Mouse (Mus musculus): ENCODE measurements around the gene Cd99l2. TPM values are rescaled to one million over a fixed set of nuclear protein-coding genes. Genes with fewer than 3 reads are reported as not detected.
"Not testable (repeated sequence)": the region's sequence is repeated elsewhere in the genome, so short reads cannot be mapped to it uniquely, and the experiment has no call there.

Gene Cd99l2
- polyA plus RNA-seq, 1 experiment: 44.6 TPM

DNA sequence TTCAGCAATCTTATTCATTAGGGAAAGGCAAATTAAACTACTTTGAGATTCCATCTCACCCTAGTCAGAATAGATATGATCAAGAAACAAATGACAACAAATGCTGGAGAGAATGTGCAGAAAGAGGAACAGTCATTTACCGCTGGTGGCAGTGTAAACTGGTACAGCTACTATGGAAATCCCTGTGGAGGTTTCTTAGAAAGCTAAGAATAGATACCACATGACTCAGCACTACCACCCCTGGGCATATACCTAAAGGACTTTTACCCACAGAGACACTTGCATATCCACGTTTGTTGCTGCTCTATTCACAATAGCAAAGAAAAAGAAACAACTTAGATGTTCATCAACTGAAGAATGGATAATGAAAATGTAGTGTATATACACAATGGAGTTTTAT is 31.7 kb upstream of the Cd99l2 start:
- Histone ChIP-seq H3K79me2 (ENCODE audit: control insufficient read depth, insufficient read depth) (no peaks in the 10 kb centered on the region), H3K4me3 (no peak overlapping the region), H3ac (ENCODE audit: control insufficient read depth, insufficient read length) (no peak overlapping the region), H3K4me2 (ENCODE audit: low read depth) (no peak overlapping the region), H3K27me3 (ENCODE audit: control insufficient read depth, insufficient read depth, insufficient read length) (no peaks in the 10 kb centered on the region), H3K36me3 (ENCODE audit: control insufficient read depth, insufficient read depth) (no peaks in the 10 kb centered on the region)
- TF ChIP-seq E2F4 (IDR thresholded peaks at IDR 0.05; ENCODE audit: insufficient read depth) (no peak), POLR2AphosphoS2 (IDR thresholded peaks at IDR 0.05; ENCODE audit: insufficient read length, low read depth) (no peak), POLR2A (IDR thresholded peaks at IDR 0.05; ENCODE audit: insufficient read length, low read depth) (no peak), USF1 (IDR thresholded peaks at IDR 0.05; ENCODE audit: low read depth) (no peak), MYOG (IDR thresholded peaks at IDR 0.05; ENCODE audit: control insufficient read depth in 1 of 3, insufficient read depth in 1 of 3, insufficient read length in 2 of 3, low read depth in 2 of 3) (no peak), REST (IDR thresholded peaks at IDR 0.05; ENCODE audit: insufficient read depth, insufficient read length) (no peak), SRF (IDR thresholded peaks at IDR 0.05; ENCODE audit: control insufficient read depth, insufficient read length, low read depth) (no peak), TCF3 (IDR thresholded peaks at IDR 0.05; ENCODE audit: insufficient read length, low read depth) (no peak), MAX (IDR thresholded peaks at IDR 0.05; ENCODE audit: low read depth) (no peak), MYOD1 (IDR thresholded peaks at IDR 0.05; ENCODE audit: control insufficient read depth in 1 of 3, insufficient read length in 2 of 3, low read depth in 2 of 3) (no peak), CEBPB (IDR thresholded peaks at IDR 0.05; ENCODE audit: insufficient read depth, poor library complexity, severe bottlenecking) (no peak), TCF12 (IDR thresholded peaks at IDR 0.05; ENCODE audit: insufficient read depth, poor library complexity, severe bottlenecking) (no peak)

DNA sequence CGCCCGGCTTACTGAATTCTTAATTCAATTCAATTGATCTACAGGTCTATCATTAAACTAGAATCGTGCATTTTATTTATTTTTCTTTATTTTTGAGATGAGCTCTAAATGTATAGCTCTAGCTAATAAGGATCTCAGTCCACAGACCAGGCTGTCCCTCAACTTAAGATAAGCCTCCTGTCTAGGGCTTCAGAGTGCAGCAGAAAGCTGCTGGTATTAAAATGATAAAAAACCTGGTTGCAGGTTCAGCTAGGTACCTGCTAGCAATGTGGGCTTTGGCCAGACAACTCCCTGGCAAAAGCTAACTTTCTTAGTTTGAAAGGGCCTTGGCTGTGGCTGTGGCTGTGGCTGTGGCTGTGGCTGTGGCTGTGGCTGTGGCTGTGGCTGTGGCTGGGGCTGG is 30.2 kb upstream of the Cd99l2 start:
- Histone ChIP-seq H3K79me2 (ENCODE audit: control insufficient read depth, insufficient read depth) (no peaks in the 10 kb centered on the region), H3K4me2 (ENCODE audit: low read depth) (no peak overlapping the region), H3K36me3 (ENCODE audit: control insufficient read depth, insufficient read depth) (no peaks in the 10 kb centered on the region), H3K27me3 (ENCODE audit: control insufficient read depth, insufficient read depth, insufficient read length) (no peaks in the 10 kb centered on the region), H3K4me3 (no peak overlapping the region), H3ac (ENCODE audit: control insufficient read depth, insufficient read length) (no peak overlapping the region)
- TF ChIP-seq POLR2A (IDR thresholded peaks at IDR 0.05; ENCODE audit: insufficient read length, low read depth) (no peak), MAX (IDR thresholded peaks at IDR 0.05; ENCODE audit: low read depth) (no peak), SRF (IDR thresholded peaks at IDR 0.05; ENCODE audit: control insufficient read depth, insufficient read length, low read depth) (no peak), CEBPB (IDR thresholded peaks at IDR 0.05; ENCODE audit: insufficient read depth, poor library complexity, severe bottlenecking) (no peak), MYOD1 (IDR thresholded peaks at IDR 0.05; ENCODE audit: control insufficient read depth in 1 of 3, insufficient read length in 2 of 3, low read depth in 2 of 3) (no peak), REST (IDR thresholded peaks at IDR 0.05; ENCODE audit: insufficient read depth, insufficient read length) (no peak), TCF3 (IDR thresholded peaks at IDR 0.05; ENCODE audit: insufficient read length, low read depth) (no peak), TCF12 (IDR thresholded peaks at IDR 0.05; ENCODE audit: insufficient read depth, poor library complexity, severe bottlenecking) (no peak), USF1 (IDR thresholded peaks at IDR 0.05; ENCODE audit: low read depth) (no peak), POLR2AphosphoS2 (IDR thresholded peaks at IDR 0.05; ENCODE audit: insufficient read length, low read depth) (no peak), E2F4 (IDR thresholded peaks at IDR 0.05; ENCODE audit: insufficient read depth) (no peak)

DNA sequence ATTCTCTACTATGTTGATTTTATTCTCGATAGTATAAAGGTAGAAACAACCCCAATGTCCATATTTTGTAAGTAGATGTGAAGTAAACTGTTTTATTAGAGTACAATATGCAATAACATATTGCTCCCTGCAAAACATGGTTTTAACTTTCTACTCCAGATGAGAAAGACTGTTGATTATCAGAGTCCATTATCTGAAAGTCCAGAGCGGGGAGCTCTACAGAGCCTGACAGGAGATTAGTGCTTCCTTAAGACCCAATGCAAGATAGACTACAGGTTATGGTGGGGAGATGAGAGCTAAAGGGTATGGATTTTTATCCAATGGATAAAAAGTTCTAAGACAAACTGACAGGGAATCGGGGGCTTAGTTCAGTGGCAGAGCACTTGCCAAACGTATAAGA is 26.6 kb upstream of the Cd99l2 start:
- H3ac ChIP-seq (ENCODE audit: control insufficient read depth, insufficient read length): no peak overlapping the region
- no peak overlapping the region for H3K4me3 ChIP-seq
- no peaks in the 10 kb centered on the region for H3K27me3 ChIP-seq (ENCODE audit: control insufficient read depth, insufficient read depth, insufficient read length)
- H3K36me3 ChIP-seq (ENCODE audit: control insufficient read depth, insufficient read depth): no peaks in the 10 kb centered on the region
- no peaks in the 10 kb centered on the region for H3K79me2 ChIP-seq (ENCODE audit: control insufficient read depth, insufficient read depth)
- TF ChIP-seq SRF (IDR thresholded peaks at IDR 0.05; ENCODE audit: control insufficient read depth, insufficient read length, low read depth): no peak
- TF ChIP-seq MYOG (IDR thresholded peaks at IDR 0.05; ENCODE audit: control insufficient read depth in 1 of 3, insufficient read depth in 1 of 3, insufficient read length in 2 of 3, low read depth in 2 of 3): no peak
- TF ChIP-seq E2F4 (IDR thresholded peaks at IDR 0.05; ENCODE audit: insufficient read depth): no peak
- no peak for TF ChIP-seq USF1 (IDR thresholded peaks at IDR 0.05; ENCODE audit: low read depth)
- no peak for TF ChIP-seq TCF12 (IDR thresholded peaks at IDR 0.05; ENCODE audit: insufficient read depth, poor library complexity, severe bottlenecking)
- TF ChIP-seq POLR2AphosphoS2 (IDR thresholded peaks at IDR 0.05; ENCODE audit: insufficient read length, low read depth): no peak
- no peak for TF ChIP-seq CEBPB (IDR thresholded peaks at IDR 0.05; ENCODE audit: insufficient read depth, poor library complexity, severe bottlenecking)
- no peak for TF ChIP-seq MAX (IDR thresholded peaks at IDR 0.05; ENCODE audit: low read depth)
- TF ChIP-seq MYOD1 (IDR thresholded peaks at IDR 0.05; ENCODE audit: control insufficient read depth in 1 of 3, insufficient read length in 2 of 3, low read depth in 2 of 3): no peak
- TF ChIP-seq REST (IDR thresholded peaks at IDR 0.05; ENCODE audit: insufficient read depth, insufficient read length): no peak
- TF ChIP-seq TCF3 (IDR thresholded peaks at IDR 0.05; ENCODE audit: insufficient read length, low read depth): no peak
- no peak for TF ChIP-seq POLR2A (IDR thresholded peaks at IDR 0.05; ENCODE audit: insufficient read length, low read depth)
- no peak overlapping the region for H3K4me2 ChIP-seq (ENCODE audit: low read depth)

DNA sequence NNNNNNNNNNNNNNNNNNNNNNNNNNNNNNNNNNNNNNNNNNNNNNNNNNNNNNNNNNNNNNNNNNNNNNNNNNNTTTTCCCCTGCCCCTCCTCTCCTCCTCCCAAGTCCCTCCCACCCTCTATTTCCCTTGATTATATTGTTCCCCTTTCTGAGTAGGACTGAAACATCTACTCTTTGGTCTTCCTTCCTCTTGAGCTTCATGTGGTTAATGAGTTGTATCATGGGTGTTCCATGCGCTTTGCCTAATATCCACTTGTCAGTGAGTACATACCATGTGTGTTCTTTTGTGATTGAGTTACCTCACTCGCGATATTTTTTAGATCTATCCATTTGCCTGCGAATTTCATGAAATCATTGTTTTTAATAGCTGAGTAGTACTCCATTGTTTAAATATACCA is 13.9 kb upstream of the Cd99l2 start:
- not testable (repeated sequence) for H3ac ChIP-seq (ENCODE audit: control insufficient read depth, insufficient read length); H3K36me3 ChIP-seq (ENCODE audit: control insufficient read depth, insufficient read depth); H3K79me2 ChIP-seq (ENCODE audit: control insufficient read depth, insufficient read depth); H3K4me2 ChIP-seq (ENCODE audit: low read depth); H3K27me3 ChIP-seq (ENCODE audit: control insufficient read depth, insufficient read depth, insufficient read length); H3K4me3 ChIP-seq

DNA sequence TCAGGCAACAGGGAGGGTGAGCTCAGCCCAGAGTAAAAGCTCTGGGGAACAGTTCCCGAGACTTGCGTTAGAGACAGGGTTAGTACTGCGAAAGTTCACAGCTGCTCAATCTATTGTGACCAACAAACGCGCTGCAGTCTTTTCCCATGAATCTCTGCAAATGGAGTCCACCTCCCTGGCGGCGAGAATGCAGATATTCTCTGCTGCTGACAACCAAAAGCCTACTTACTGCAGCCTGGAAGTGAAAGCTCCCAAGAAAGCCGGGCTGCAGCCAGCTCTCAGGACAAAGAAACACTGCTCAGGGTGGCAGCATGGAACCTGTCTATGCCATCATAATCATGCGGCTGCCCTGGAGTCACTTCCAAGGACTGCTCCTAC is 619 bp upstream of the Cd99l2 start:
- H3K36me3 ChIP-seq (ENCODE audit: control insufficient read depth, insufficient read depth): no peaks in the 10 kb centered on the region
- no peak overlapping the region for H3ac ChIP-seq (ENCODE audit: control insufficient read depth, insufficient read length)
- peak overlapping the region; percentile 42 for H3K4me3 ChIP-seq
- TF ChIP-seq SRF (IDR thresholded peaks at IDR 0.05; ENCODE audit: control insufficient read depth, insufficient read length, low read depth) (no peak), CEBPB (IDR thresholded peaks at IDR 0.05; ENCODE audit: insufficient read depth, poor library complexity, severe bottlenecking) (no peak), POLR2AphosphoS2 (IDR thresholded peaks at IDR 0.05; ENCODE audit: insufficient read length, low read depth) (no peak), TCF3 (IDR thresholded peaks at IDR 0.05; ENCODE audit: insufficient read length, low read depth) (no peak)
- peaks cover 5% of the 10 kb centered on the region for H3K79me2 ChIP-seq (ENCODE audit: control insufficient read depth, insufficient read depth)
- H3K4me2 ChIP-seq (ENCODE audit: low read depth): peak overlapping the region; percentile 92
- peaks cover 6% of the 10 kb centered on the region for H3K27me3 ChIP-seq (ENCODE audit: control insufficient read depth, insufficient read depth, insufficient read length)

Data from myocyte (in vitro differentiated cells).